Mouse (Mus musculus) kidney, adult 8-10 months (tissue): ENCODE measurements at regions not wholly inside any gene's neighbourhood (a gene's known extent, or its start where the extent isn't known, plus 50 kb on each side); places are given as distances from the start of the nearest gene placed in this dataset.

Experiments
- DNase-seq, 2 experiments: peaks; one replicate each; pipeline ENCODE4 v3.0.0; 2022

DNA sequence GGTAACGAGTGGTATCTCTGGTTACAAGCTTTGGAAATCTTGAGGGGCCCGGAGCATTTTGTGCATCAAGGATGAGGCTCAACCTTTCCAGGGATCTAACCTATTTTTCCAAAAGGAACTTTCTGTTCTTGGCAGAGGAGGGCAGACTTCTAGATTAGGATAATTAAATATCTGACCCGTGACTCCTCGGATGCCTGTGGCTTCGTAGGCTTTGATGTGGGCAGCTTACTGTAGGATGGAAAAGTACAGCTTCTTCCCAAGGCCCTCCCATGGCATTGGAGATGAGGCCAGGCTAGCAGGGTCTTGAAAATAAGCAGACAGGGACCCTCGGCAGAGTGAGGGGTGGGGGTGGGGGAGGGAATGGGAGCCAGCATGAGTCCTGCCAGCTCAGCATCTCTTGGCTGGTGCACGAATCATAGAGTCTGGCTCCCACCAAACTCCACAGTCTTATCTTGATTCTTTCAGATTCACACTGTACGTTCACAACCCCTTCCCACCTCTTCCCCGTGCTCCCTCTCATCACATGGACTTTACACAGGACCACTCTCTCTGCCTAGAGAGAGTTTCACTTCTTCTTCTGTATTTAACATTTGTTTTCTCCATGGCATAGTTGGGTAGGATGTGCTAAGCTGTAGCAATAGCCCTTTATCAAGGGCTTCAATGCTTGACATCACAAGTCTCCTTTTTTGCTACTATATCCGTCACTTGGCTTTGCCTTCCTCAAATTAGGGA lies 104.9 kb downstream of the E030025P04Rik start:
- DNase-seq = peak in 1 of 2 experiments; percentile 3

DNA sequence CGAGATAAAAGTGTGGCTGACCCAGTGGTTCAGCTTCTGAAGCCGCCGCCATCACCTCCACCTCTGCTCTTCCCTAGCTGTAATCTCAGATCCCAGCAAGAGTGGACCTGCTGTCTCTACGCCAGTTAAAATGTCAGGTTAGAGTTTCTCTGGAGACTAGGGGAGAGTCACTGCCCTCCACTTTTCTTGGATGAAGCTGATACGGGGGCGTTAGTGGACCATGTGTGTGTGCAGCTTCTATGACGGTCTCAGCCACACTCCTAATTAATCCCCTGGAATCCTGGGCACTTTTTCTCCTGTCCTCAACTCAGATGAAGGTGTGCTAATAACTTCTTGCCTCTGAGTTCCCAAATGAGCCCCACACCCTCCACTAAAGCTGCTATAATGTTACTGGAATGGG lies 106.0 kb downstream of the E030025P04Rik start:
- no peak for DNase-seq

DNA sequence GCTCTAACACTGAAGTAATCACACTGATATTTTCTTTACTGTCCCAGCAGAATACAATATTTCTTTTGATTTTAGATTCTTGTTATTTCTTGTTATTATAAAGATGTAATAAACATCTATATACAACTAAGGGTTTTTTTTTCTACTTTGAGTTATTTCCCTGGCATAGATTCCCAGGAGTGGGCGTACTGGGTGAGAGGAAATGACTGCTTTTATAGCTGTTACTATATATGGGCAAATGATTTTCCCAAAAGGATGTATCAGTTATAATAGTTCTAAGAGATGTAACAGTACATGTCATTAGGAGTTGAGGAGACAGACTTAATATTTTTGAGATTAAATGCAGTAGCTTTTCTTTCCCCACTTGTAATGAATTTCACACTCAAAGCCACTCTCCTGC lies 109.6 kb downstream of the E030025P04Rik start:
- DNase-seq = no peak

DNA sequence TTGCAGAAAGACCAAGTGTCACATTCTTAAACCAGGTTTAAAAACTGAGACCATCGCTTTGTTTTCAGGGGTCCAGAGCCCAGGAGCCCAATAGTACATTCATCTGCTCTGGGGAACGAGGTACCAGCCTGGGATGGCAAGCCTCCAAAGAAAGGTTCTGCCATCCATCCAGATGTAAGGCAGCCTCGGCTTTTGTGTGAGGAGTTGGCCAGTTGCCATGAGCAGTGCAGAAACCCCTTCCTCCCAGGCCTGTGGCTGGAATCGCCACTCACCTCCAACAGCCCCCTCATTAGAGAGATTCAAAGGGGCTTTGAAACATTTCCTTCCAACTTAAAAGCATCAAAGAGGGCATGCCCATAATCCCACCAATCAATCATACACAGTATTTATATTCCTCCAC lies 110.1 kb downstream of the E030025P04Rik start:
- DNase-seq = no peak

DNA sequence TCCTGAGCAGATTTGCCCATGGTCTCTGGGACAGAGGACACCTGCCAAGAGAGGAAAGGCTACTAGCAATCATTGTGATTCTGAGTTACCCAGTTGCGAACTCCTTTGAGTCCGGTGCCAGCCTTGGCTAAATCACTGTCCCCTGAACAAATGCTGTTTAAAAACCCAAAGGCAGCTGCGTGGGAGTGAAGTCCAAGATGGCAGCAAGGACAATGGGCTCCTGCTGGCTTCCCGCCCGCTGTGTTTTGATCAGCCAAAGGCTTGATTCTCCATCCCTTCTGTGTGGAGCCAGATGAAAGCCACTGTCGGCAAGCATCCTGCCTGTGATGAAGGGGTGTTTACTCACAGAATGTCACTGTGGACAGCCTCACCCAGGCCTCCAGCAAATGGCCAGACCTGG lies 111.4 kb downstream of the E030025P04Rik start:
- DNase-seq = no peak

DNA sequence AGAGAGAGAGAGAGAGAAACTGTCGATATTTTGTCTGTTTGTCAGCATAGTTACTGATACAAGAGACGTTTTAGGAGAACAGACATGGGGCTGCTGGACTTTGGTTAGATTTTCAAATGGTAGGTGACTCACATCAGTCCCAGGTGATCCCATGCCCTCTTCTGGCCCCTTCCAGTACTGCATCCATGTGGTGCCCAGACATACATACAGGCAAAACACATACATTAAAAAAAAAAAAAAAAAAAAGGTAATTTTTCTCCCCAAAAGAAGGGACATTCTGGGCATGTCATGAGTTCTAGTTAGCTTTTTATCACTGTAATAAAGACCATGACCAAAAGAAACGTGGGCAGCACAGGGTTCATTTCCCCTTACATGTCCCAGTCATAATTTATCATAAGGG lies 110.3 kb downstream of the Axin2 start:
- peak; percentile 6 to 60 for DNase-seq

DNA sequence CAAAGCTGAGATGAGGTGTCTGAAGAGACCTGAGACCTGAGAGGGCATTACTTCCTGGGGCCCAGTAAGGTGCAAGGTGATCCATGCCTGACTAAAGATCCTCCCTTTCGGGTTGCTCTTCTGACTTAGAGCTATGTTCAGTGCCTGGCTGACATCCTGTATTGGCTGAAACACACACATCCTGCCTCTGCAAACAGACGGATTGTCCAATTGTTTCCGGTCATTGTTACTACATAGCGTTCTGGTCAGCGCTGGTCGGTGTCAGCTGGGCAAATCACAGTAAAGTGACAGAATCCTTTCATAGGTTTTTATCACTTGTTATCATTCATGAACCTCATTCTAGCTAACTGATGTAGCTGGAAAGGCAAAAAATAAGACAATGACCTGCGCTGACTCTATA lies 109.7 kb downstream of the Axin2 start:
- no peak for DNase-seq

DNA sequence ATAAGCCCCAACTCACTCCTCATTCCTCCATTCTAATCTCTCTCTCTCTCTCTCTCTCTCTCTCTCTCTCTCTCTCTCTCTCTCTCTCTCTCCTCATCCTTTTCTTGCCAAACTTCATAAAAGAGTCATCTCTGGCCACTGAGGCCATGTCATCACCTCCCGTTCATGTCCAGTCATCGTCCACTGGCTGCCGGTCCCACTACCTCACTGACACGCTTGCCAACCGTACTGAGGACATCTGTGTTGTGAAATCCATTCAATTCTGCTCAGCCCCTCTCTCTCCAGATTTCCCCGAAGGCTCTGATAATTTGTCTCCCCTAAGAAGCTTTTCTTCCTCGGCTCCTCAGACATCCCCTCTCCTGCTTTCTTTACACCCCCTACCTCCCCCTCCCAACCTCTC lies 94.7 kb downstream of the Axin2 start:
- DNase-seq = no peak

DNA sequence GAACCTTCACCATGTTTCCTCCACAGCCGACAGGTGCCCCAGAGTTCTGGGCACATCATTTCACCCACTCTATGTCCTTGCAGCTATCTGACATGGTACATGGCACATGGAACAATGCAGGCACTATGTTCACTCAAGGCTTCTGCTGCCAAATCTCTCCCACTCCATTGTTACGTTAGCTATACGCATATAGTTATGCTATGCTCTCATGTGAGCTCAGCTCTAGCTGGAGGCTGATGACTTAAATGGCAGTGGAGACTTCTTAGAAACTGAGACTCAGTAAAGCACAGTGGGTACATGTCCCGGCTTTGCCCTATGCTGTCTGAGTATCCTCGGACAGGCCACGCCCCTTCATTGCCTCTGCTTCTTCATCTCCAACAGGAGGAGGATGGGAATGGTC lies 91.0 kb downstream of the Axin2 start:
- no peak for DNase-seq

DNA sequence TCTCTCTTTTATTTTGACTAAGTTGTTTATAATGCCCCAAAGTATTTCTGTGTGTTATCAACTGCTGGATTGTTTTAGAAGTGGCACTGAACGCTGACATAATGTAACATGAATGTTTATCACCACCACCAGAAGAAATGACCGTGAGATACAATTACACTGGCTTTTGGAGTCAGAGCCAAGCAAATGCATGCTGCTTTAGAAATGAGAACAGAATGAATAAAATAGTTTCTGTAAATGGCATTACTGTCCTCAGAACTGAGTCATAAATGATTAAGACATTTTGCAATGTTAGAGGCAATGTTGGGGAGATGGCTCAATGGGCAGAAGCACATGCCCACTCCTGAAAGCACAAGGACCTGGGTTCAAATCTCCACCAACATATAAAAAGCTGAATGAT lies 88.7 kb downstream of the Axin2 start:
- DNase-seq = no peak

DNA sequence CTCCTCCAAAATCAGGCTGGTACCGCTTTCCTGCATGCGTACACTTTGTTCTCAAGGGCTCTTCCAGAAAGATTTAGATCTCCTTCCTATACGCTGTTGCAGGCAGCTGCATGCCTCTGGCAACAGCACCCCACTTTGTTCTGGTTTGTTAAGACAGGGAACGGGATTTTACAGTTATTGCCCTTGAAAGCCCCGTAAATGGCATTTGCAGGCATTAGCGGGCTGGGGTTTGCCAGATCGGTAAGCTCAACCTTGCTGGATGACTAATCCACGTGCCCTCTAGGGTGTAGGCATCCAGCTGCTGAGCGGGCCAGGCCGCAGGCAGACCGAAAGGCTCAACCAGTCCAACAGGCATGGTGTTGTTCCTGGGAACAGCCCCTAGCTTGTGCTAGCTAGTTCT lies 85.5 kb downstream of the Axin2 start:
- DNase-seq = no peak
